Mouse (Mus musculus): ENCODE measurements at regions not wholly inside any gene's neighbourhood (a gene's known extent, or its start where the extent isn't known, plus 50 kb on each side); places are given as distances from the start of the nearest gene placed in this dataset.

DNA sequence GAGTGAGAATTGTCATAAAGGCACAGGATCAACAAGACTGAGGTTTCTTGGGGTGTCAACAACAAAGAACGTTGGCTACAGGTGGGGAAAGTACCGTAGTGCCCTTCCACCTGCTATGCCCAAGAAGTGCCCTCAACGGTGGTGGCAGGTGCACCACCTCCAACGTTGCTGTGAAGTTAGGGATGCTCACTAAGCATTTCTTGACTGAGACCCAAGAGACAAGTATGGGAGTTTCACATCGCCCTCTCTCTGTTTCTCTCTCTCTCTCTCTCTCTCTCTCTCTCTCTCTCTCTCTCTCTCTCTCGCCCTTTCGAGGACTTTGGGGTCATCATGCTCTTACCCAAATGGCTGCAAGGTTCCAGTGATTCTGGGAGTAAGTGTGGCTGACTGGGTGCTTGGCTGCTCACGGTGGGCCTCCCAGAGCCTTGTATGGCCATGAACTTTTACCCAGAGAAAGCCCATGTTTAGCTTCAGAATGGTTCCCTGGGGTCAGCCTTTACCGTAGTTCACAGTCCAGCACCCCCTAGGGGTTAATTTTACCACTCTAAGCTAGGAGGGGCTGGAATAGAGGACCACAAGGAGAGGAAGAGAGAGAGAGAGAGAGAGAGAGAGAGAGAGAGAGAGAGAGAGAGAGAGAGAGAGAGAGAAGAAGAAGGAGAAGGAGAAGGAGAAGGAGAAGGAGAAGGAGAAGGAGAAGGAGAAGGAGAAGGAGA is 113.2 kb upstream of the Ccnd2 start:
- TF ChIP-seq CTCF (IDR thresholded peaks at IDR 0.05; ENCODE audit: low read depth) (no peak), EP300 (IDR thresholded peaks at IDR 0.05; ENCODE audit: low read depth) (no peak)

Measured in heart, postnatal 0 days (tissue).